Mouse (Mus musculus) heart, adult 2 months (tissue): ENCODE data around the gene Mxi1. TPM values are rescaled to one million over a fixed set of nuclear protein-coding genes. Genes with fewer than 3 reads are reported as not detected.

Source experiments
- DNase-seq, 2 experiments: peaks; one replicate each; pipeline ENCODE4 v3.0.0; 2021
- H3K27ac ChIP-seq: fragments of 200-600 bp; 2 replicates; pipeline ENCODE4 v1.8.1; 2022
- H3K27me3 ChIP-seq: fragments of 200-500 bp; 2 replicates; pipeline ENCODE4 v1.6.1; 2012; ENCODE audit warnings: mild to moderate bottlenecking, low read length, inconsistent platforms, mixed read lengths; ENCODE audit not compliant: control insufficient read depth, insufficient read depth
- H3K36me3 ChIP-seq: fragments of 200-500 bp; 2 replicates; pipeline ENCODE4 v1.6.1; 2012; ENCODE audit warnings: low read length, inconsistent platforms; ENCODE audit not compliant: control insufficient read depth, insufficient read depth
- H3K4me1 ChIP-seq: fragments of 200-500 bp; 2 replicates; pipeline ENCODE4 v1.6.1; 2011; ENCODE audit warnings: low read length; ENCODE audit not compliant: control insufficient read depth, insufficient read depth
- H3K4me3 ChIP-seq: fragments of 200-600 bp; 2 replicates; pipeline ENCODE4 v1.8.1; 2022
- H3K79me2 ChIP-seq: fragments of 200-500 bp; replicated peaks from 2 replicates; pipeline ENCODE4 v1.6.1; 2012; ENCODE audit warnings: mild to moderate bottlenecking, inconsistent platforms, low read length, moderate library complexity, mixed read lengths; ENCODE audit not compliant: control insufficient read depth, insufficient read depth
- H3K9ac ChIP-seq: fragments of 200-500 bp; 2 replicates; pipeline ENCODE4 v1.6.1; 2012; ENCODE audit warnings: low read depth, mild to moderate bottlenecking, control low read depth, inconsistent platforms, low read length, mixed read lengths
- CTCF ChIP-seq: fragments of 200-600 bp; IDR thresholded peaks from 2 replicates; pipeline ENCODE4 v1.8.1; 2022; ENCODE audit warnings: antibody characterized with exemption, mild to moderate bottlenecking, moderate library complexity
- EP300 ChIP-seq: fragments of 200-500 bp; IDR thresholded peaks from 2 replicates; pipeline ENCODE4 v1.6.1; 2011; ENCODE audit warnings: low read depth, low read length, control low read depth; ENCODE audit not compliant: insufficient read depth
- POLR2A ChIP-seq: fragments of 200-500 bp; IDR thresholded peaks from 2 replicates; pipeline ENCODE4 v1.6.1; 2011; ENCODE audit warnings: mild to moderate bottlenecking, low read depth, low read length, control low read depth; ENCODE audit not compliant: insufficient read depth
- WGBS: fragments of 180-500 bp; shearing (Covaris S2); methylation state at CpG from one replicate; pipeline ENCODE4 v1.1.7; 2018; 5-methylcytosine and 5-hydroxymethylcytosine counted together
- intact Hi-C: fragments of 180-260 bp; cut with DNase I; formaldehyde crosslinking; loops from one replicate; pipeline ENCODE4 v1.15.1; 2025
- polyA plus RNA-seq: library from polyadenylated mRNA; depleted of rRNA; stranded (reverse); fragments of >200 nt; gene quantifications from 2 replicates; pipeline ENCODE4 v1.2.3, GENCODE M21; 2012
- total RNA-seq, 2 experiments: library from RNA; stranded (reverse); gene quantifications; 2 replicates each; pipeline ENCODE4 v1.2.3; 2021

The Mxi1 gene
- total and polyA plus RNA-seq, 3 experiments: 20.9 to 49.6 (median 38.7) TPM

GRCm38 (mm10) chr19:53316963-53317362 lies 6.6 kb downstream of the Mxi1 start:
- WGBS: 89% methylated on average over 6 of the region's 6 CpGs
- no peak overlapping the region for H3K27ac ChIP-seq
- H3K9ac ChIP-seq: no peak overlapping the region
- H3K36me3 ChIP-seq: no peaks in the 10 kb centered on the region
- H3K4me1 ChIP-seq: peaks cover 17% of the 10 kb centered on the region
- no peak for DNase-seq
- peaks cover 3% of the 10 kb centered on the region; the same call in 1 of the 2 replicates for H3K79me2 ChIP-seq
- TF ChIP-seq POLR2A (no peak), EP300 (no peak), CTCF (no peak)
- no peak overlapping the region for H3K4me3 ChIP-seq
- intact Hi-C loops: no loop called here
- no peaks in the 10 kb centered on the region for H3K27me3 ChIP-seq

DNA sequence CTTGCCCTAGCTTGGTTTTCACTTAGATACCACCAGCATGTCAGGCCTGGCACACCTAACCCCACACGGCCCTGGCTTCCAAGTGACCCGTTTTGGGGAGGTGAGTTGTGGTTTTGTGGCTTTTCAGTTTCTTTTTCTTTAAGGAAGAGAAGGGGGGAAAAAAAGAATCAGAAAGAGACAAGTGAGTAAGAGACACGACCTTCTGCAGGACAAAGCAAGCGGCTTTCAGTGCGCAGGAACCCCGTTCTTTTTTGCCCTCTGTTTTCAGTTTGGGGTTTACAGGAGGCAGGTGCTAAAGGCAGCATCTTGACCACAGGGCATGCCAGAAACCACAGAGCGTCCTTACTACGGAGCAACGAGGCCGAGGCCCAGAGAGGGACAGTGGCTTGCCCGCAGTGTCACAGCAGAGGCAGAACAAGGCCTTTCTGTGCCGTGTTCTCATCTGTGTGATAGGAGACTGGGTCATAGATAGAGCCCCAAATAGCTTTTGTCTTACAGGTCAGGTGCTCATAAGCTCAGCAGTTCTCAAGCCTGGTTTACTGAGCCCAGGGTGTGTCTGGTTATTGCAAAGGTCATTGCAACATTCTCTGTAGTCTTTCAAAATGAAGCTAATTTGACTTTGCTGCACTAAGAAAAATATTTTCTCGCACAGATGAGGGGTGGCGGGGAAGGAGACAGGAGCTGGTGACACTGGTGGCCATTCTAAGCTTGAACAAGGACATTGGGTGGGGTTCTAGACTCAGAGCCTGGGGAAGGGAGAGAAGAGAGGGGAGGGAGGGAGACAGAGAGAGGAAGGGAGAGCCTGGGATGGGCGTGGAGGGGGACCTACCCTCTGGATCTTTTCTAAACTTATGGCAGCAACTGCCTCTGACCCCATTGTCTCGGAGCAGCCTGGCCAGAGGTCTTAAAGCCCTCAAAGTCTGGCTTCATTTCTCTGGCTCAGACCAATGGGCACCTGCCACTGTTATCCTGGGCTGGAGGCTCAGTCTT lies 8.1 kb downstream of the Mxi1 start:
- no peak for DNase-seq
- Histone ChIP-seq H3K27me3 (no peaks in the 10 kb centered on the region), H3K4me3 (no peak overlapping the region), H3K4me1 (peaks cover 17% of the 10 kb centered on the region), H3K79me2 (peaks cover 3% of the 10 kb centered on the region), H3K27ac (no peak overlapping the region), H3K36me3 (no peaks in the 10 kb centered on the region), H3K9ac (no peak overlapping the region)
- no peak for TF ChIP-seq EP300
- TF ChIP-seq POLR2A: no peak
- TF ChIP-seq CTCF: no peak
- intact Hi-C loops: no loop called here
- WGBS: 79% methylated on average over 16 of the region's 16 CpGs

DNA sequence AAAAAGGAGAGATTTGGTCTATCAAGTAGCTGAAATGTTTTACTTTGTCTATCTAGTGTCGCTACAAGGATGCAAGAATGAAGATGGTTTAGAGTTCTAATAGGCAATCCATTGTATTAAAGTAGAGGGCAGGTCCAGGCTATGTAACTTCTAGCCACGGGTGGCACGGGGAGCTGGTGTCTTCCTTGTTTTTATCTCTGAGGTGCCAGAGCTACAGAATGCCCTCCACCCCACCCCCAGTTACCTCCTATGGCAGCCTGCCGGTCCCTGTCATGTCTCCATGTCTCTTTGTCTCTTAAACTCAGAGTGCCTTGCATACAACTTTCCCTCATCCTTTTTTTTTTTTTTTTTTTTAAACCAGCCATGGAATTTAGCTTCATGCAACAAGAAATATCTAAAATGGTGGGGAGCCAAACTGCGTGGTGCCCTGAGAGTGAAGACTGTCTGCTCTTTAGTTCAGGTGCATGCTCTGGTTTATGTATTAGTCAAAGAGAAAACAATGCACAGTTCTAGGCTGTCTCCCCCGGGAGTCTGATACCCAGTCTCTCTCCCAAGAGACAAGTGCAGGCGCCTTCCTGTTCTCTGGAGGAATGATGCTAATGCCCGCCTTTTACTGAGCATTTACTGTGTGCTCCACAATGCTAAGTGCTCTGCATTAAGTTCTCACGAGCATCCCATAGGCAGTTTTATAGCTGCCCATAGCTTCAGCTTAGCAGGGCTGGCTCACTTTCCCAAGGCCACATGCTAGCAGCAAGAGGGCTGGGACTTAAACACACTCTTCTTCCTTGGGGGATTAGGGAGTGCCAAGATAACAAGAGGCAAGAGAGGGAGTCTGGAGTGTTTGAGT lies 10.2 kb downstream of the Mxi1 start:
- TF ChIP-seq EP300 (0 out of 2 replicates have a peak, but pooled peaks have one; percentile 48), CTCF (no peak), POLR2A (no peak)
- 53% methylated on average over 9 of the region's 9 CpGs for WGBS
- H3K27me3 ChIP-seq: no peaks in the 10 kb centered on the region
- no peak overlapping the region for H3K4me3 ChIP-seq
- H3K4me1 ChIP-seq: peaks cover 9% of the 10 kb centered on the region
- DNase-seq: no peak
- intact Hi-C loops: no loop called here
- H3K36me3 ChIP-seq: no peaks in the 10 kb centered on the region
- H3K27ac ChIP-seq: peak overlapping the region; percentile 74
- peaks cover 3% of the 10 kb centered on the region for H3K79me2 ChIP-seq
- H3K9ac ChIP-seq: no peak overlapping the region

- DNase-seq: peak; percentile 74 to 76
- H3K9ac ChIP-seq: no peak overlapping the region
- WGBS: 44% methylated on average over 10 of the region's 10 CpGs
- H3K4me1 ChIP-seq: peaks cover 10% of the 10 kb centered on the region
- peak overlapping the region; percentile 74 for H3K27ac ChIP-seq
- H3K36me3 ChIP-seq: no peaks in the 10 kb centered on the region
- H3K27me3 ChIP-seq: no peaks in the 10 kb centered on the region
- TF ChIP-seq EP300 (0 out of 2 replicates have a peak, but pooled peaks have one; percentile 35), POLR2A (peak; percentile 36; the same call in 1 of the 2 replicates), CTCF (no peak)
- intact Hi-C loops: no loop called here
- H3K4me3 ChIP-seq: no peak overlapping the region
- peaks cover 2% of the 10 kb centered on the region for H3K79me2 ChIP-seq
Observed at GRCm38 (mm10) chr19:53321273-53321672, 11.0 kb downstream of the Mxi1 start.

DNA sequence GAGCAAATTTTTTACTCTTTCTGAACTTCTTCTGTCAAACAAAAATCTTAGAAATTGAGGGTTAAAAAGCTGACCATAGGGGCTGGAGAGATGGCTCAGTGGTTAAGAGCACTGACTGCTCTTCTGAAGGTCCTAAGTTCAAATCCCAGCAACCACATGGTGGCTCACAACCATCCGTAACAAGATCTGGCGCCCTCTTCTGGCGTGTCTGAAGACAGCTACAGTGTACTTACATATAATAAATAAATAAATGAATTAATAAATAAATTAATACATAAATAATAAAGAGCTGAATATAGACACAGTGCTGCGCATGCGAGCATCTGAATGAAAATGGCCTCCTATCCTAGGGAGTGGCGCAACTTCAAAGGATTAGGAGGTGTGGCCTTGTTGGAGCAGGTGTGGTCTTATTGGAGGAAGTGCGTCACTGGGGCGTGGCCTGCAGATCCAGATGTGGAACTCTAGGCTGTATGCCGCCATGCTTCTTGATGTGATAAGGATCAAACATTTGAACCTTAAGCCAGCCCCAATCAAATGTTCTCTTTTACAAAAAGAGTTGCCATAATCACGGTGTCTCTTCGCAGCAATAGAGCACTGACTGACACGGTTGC lies 12.2 kb downstream of the Mxi1 start:
- no peaks in the 10 kb centered on the region for H3K36me3 ChIP-seq
- 92% methylated on average over 12 of the region's 12 CpGs for WGBS
- TF ChIP-seq EP300 (no peak), POLR2A (no peak), CTCF (peak; percentile 64)
- intact Hi-C loops: no loop called here
- H3K27me3 ChIP-seq: no peaks in the 10 kb centered on the region
- H3K4me1 ChIP-seq: peaks cover 10% of the 10 kb centered on the region
- H3K79me2 ChIP-seq: no peaks in the 10 kb centered on the region; the same call in 1 of the 2 replicates
- no peak for DNase-seq
- H3K27ac ChIP-seq: no peak overlapping the region
- no peak overlapping the region for H3K4me3 ChIP-seq
- H3K9ac ChIP-seq: no peak overlapping the region
